Mouse (Mus musculus) monocyte, adult 5-6 weeks (primary cell): ENCODE results near the gene Il12a. TPM values are rescaled to one million over a fixed set of nuclear protein-coding genes. Genes with fewer than 3 reads are reported as not detected.
A peak's percentile ranks its signal among the peaks of the same experiment; 100 is the strongest.

ENCODE experiments used
- ATAC-seq: fragments of 153-309, 156-312 bp; replicated peaks from 2 replicates; pipeline ENCODE4 v1.8.0; 2017; ENCODE audit warnings: mild to moderate bottlenecking; ENCODE audit not compliant: low TSS enrichment, insufficient number of reproducible peaks, severe bottlenecking, poor library complexity, low FRiP score
- total RNA-seq: library from RNA; stranded (forward); fragments of 200-1000, 200-491, 200-594 nt; gene quantifications from 3 replicates; pipeline ENCODE4 v1.2.3, GENCODE M21; 2017

The Il12a gene
- total RNA-seq, result 2.3 TPM in 1 of 3 replicates, not detected in the others

- no peak for ATAC-seq
Measured at GRCm38 (mm10) chr3:68690344-68690743, at the start of gene Il12a. Gene Il12a (plus strand): TSS chr3:68690644.

GRCm38 (mm10) chr3:68642935-68643334 lies 47.5 kb upstream of the Il12a start:
- ATAC-seq, result peak; percentile 46

- 0 out of 2 replicates have a peak, but pooled peaks have one; percentile 43 for ATAC-seq
Measured at GRCm38 (mm10) chr3:68646387-68647130, 43.9 kb upstream of the Il12a start.

- no peak for ATAC-seq
Measured at GRCm38 (mm10) chr3:68647282-68647681, 43.2 kb upstream of the Il12a start.

GRCm38 (mm10) chr3:68650251-68650650 lies 40.2 kb upstream of the Il12a start:
- no peak for ATAC-seq

- no peak for ATAC-seq
Measured at GRCm38 (mm10) chr3:68656607-68657352, 33.7 kb upstream of the Il12a start.

GRCm38 (mm10) chr3:68657589-68658245 lies 32.7 kb upstream of the Il12a start:
- ATAC-seq, result no peak

GRCm38 (mm10) chr3:68659996-68660395 lies 30.4 kb upstream of the Il12a start:
- ATAC-seq, result no peak

GRCm38 (mm10) chr3:68660538-68660937 lies 29.9 kb upstream of the Il12a start:
- ATAC-seq, result no peak

GRCm38 (mm10) chr3:68662386-68662785 lies 28.1 kb upstream of the Il12a start:
- ATAC-seq, result no peak

GRCm38 (mm10) chr3:68664337-68664736 lies 26.1 kb upstream of the Il12a start:
- ATAC-seq, result no peak

GRCm38 (mm10) chr3:68666377-68666776 lies 24.1 kb upstream of the Il12a start:
- ATAC-seq, result 0 out of 2 replicates have a peak, but pooled peaks have one; percentile 27

GRCm38 (mm10) chr3:68667852-68668251 lies 22.6 kb upstream of the Il12a start:
- ATAC-seq, result no peak

- ATAC-seq, result no peak
Measured at GRCm38 (mm10) chr3:68669418-68669974, 20.9 kb upstream of the Il12a start.

GRCm38 (mm10) chr3:68674721-68675120 lies 15.7 kb upstream of the Il12a start:
- no peak for ATAC-seq

GRCm38 (mm10) chr3:68675216-68675835 lies 15.1 kb upstream of the Il12a start:
- ATAC-seq, result no peak

GRCm38 (mm10) chr3:68675980-68676678 lies 14.3 kb upstream of the Il12a start:
- no peak for ATAC-seq

GRCm38 (mm10) chr3:68676831-68677303 lies 13.6 kb upstream of the Il12a start:
- peak; percentile 61 for ATAC-seq
